Mouse (Mus musculus): ENCODE measurements around the gene Atp1a2. TPM values are rescaled to one million over a fixed set of nuclear protein-coding genes. Genes with fewer than 3 reads are reported as not detected.
"Not testable (repeated sequence)": the region's sequence is repeated elsewhere in the genome, so short reads cannot be mapped to it uniquely, and the experiment has no call there.

The Atp1a2 gene
- total RNA-seq, 2 experiments from 2014 or later = 600 to 610 TPM

- DNase-seq (ENCODE audit: low spot score) = no peak
These were observed 16.2 kb downstream of the Atp1a2 start for GRCm38 (mm10) chr1:172281522-172282254.

DNA sequence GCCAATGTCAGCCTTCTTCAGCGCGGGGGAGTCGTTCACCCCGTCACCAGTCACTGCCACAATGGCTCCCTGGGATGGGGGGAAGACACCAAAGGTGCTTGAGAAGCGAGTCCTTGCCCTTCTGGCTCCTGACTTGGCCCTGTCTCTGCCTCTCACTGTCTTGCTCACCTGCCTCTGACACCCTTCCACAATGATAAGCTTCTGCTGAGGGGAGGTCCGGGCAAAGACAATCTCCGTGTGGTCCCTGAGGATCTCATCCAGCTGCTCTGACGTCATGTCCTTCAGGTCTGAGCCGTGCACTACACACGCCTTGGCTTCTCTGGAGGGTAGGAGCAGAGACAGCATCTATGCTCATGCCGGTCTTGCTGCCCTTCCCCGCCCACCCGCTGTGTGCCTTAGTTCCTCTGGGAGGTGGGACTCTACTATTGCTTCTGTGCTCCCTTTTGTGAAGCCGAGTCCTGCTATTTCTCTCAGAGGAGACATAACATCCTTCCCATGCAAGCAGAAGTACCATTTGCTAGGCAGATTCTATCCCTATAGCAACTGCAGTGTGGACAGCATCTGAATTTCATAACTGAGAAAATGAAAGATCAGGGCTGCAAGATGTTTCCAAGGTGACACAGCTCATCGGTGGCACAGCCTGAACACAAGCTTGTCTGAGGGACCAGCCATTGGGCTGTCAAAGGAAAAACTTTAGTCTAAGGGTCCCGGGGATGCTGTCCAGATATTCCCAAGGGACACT is 17.9 kb downstream of the Atp1a2 start:
- DNase-seq (ENCODE audit: low spot score) = no peak
- intact Hi-C loops (cut with DNase I) = no loop called here

More at GRCm38 (mm10) chr1:172281522-172282254, 16.2 kb downstream of the Atp1a2 start:
- intact Hi-C loops (cut with DNase I) = loop anchor here (2.0 kb wide), 1 partner anchor 27 kb away; no protein-coding TSS in a partner anchor

DNA sequence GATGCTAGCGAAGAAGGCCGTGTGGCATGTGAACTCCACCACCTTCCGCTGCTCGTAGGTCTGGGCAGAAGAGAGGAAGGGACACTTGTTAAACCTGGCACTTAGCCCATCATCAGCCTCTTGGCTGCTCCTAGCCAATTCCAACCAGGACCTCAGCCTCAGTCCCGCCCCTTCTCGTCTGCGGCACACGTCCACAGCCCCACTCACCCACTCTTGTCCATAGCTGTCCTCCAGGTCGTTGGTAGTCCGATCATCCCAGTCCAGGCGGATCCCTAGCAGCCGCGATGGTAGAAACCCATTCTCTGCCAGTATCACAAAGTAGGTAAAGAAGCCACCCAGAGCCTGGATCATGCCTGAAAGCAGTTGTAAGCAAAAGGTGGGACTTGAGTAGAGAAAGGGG is 19.5 kb downstream of the Atp1a2 start:
- intact Hi-C loops (cut with DNase I) = no loop called here
- DNase-seq (ENCODE audit: low spot score) = no peak

- DNase-seq (ENCODE audit: low spot score) = no peak
These were observed 20.7 kb downstream of the Atp1a2 start for GRCm38 (mm10) chr1:172277172-172277571.

GRCm38 (mm10) chr1:172274547-172274946 is 23.3 kb downstream of the Atp1a2 start:
- intact Hi-C loops (cut with DNase I) = no loop called here
- no peak for DNase-seq (ENCODE audit: low spot score)

More at GRCm38 (mm10) chr1:172277172-172277571, 20.7 kb downstream of the Atp1a2 start:
- intact Hi-C loops (cut with DNase I) = no loop called here

- intact Hi-C loops (cut with DNase I) = no loop called here
- DNase-seq (ENCODE audit: low spot score) = no peak
These were observed 23.7 kb downstream of the Atp1a2 start for GRCm38 (mm10) chr1:172274116-172274515.

GRCm38 (mm10) chr1:172273386-172273785 is 24.5 kb downstream of the Atp1a2 start:
- DNase-seq (ENCODE audit: low spot score) = peak; percentile 42
- intact Hi-C loops (cut with DNase I) = no loop called here

DNA sequence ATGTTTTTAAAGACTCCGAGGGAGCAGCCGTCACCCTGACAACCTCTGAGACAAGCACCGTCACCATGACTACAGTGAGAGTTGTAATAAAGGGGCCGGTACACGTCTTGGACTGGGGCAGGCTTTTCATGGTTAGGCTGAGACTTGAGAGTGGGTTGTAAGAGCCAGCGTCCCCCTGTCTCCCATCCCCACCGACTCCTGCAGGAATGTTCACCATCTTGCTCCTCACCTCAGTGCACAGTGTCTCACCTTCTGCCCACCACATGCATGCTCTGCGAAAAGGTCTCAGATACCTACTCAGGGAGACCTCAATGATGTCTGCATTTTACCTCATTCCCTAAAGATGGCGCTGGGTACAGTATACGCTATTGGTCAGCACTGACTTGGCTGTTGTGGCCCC is 26.1 kb downstream of the Atp1a2 start:
- DNase-seq (ENCODE audit: low spot score) = no peak
- intact Hi-C loops (cut with DNase I) = no loop called here

- intact Hi-C loops (cut with DNase I) = no loop called here
- DNase-seq (ENCODE audit: low spot score) = no peak
These were observed 26.7 kb downstream of the Atp1a2 start for GRCm38 (mm10) chr1:172271208-172271607.

DNA sequence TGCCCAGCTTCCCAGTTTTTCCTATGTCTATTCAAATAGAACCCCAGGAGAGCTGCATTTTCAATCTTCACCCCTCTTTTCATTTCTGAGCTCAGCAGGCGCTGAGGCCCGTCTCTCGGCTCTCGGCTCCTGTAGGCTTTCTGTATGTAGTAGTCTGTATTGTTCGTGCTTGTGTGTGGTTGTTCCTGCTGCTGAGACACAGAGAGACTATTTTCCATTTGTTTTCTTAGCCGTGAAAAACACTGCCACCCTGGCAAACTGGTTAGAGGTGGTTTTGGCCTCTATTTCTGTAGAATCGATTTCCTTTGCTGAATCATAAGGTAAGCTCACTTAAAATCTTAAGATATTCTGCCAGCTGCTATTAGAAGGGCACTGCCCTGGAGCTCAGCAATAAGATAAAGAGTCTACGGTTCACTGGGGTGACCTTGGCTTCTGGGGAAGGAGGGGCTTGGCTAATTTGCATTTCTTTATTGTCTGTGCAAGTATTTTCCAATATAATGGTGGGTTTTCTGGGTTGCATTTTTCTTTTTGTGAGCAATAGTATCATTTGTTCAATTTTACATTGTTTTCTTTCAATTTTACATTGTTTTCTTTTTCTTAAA is 36.3 kb downstream of the Atp1a2 start, which contains the start of gene Igsf8:
TSS of gene Igsf8 (plus strand) at position 165 of the 602 bp plus-strand sequence.
- no peak for DNase-seq (ENCODE audit: low spot score)
- intact Hi-C loops (cut with DNase I) = no loop called here

GRCm38 (mm10) chr1:172258314-172258713 is 39.5 kb downstream of the Atp1a2 start, which contains the start of gene Atp1a4:
Gene Atp1a4 (minus strand): TSS chr1:172258414.
- intact Hi-C loops (cut with DNase I) = no loop called here
- no peak for DNase-seq (ENCODE audit: low spot score)

DNA sequence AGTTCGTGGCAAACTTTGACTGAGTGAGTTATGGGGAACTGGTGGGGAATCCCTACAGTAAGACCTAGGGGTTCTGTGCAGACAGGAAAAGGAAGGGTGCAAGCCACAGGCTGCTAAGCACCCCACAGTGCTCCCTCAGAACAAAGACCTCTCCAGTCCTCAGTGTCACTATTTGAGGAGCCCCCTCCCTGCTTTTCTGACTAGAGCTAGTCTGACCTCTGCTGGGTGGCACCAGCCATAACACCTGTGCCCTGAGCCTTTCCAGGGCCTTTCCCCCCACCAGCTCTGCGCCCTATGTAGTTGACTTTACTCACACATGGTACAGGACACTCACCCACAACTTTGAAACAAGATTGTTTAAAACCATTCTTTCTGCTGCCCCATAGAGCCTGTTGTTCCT is 50.2 kb downstream of the Atp1a2 start:
- DNase-seq (ENCODE audit: low spot score) = no peak
- intact Hi-C loops (cut with DNase I) = loop anchor here (5.0 to 10.0 kb wide), 3 partner anchors 100 to 203 kb away; partner anchors contain the start of gene Dcaf8

- intact Hi-C loops (cut with DNase I) = loop anchor here (5.0 to 10.0 kb wide), 3 partner anchors 100 to 202 kb away; partner anchors contain the start of gene Dcaf8
These were observed 50.6 kb downstream of the Atp1a2 start for GRCm38 (mm10) chr1:172247216-172247615.

GRCm38 (mm10) chr1:172244645-172245044 is 53.2 kb downstream of the Atp1a2 start:
- intact Hi-C loops (cut with DNase I) = loop anchor here (2.0 to 10.0 kb wide), 4 partner anchors 82 to 200 kb away; partner anchors contain the start of gene Dcaf8
- DNase-seq (ENCODE audit: low spot score) = not testable (repeated sequence)

More at GRCm38 (mm10) chr1:172247216-172247615, 50.6 kb downstream of the Atp1a2 start:
- no peak for DNase-seq (ENCODE audit: low spot score)

DNA sequence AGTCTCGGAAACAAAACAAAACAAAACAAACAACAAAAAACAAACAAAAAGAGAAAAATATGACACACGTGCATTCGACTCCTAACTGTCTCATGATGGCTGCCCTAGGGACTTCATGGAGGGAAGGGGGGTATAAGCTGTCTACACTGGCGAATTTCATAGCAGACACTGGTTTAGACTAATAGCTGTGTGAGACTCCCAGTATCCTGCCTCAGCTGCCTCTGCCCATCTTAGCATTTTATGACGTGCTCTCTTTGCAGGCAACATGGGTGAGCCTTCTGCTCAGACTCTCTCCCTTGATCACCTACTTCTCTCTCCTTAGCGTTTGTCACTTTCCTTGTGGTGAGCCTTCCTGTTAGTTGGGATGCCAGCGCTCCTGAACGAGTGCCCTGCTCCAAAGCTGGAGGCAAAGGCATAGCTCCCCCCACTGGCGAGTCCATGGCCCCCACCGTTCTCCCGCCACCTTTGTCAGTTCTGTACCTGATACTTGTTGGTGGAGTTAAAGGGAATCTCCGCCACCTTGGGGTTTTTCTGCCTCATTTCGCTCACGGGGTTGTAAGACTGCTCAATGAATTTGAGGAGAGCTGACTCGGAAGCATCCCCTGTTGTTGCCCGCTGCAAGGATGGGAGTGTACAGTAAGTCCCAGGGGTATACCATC is 54.2 kb downstream of the Atp1a2 start:
- intact Hi-C loops (cut with DNase I) = loop anchor here (2.0 to 10.0 kb wide), 4 partner anchors 21 to 199 kb away; no protein-coding TSS in a partner anchor

GRCm38 (mm10) chr1:172242401-172242800 is 55.5 kb downstream of the Atp1a2 start:
- intact Hi-C loops (cut with DNase I) = loop anchor here (2.0 to 10.0 kb wide), 3 partner anchors 20 to 198 kb away; no protein-coding TSS in a partner anchor
- DNase-seq (ENCODE audit: low spot score) = no peak

More for the DNA sequence above, 54.2 kb downstream of the Atp1a2 start:
- no peak for DNase-seq (ENCODE audit: low spot score)

DNA sequence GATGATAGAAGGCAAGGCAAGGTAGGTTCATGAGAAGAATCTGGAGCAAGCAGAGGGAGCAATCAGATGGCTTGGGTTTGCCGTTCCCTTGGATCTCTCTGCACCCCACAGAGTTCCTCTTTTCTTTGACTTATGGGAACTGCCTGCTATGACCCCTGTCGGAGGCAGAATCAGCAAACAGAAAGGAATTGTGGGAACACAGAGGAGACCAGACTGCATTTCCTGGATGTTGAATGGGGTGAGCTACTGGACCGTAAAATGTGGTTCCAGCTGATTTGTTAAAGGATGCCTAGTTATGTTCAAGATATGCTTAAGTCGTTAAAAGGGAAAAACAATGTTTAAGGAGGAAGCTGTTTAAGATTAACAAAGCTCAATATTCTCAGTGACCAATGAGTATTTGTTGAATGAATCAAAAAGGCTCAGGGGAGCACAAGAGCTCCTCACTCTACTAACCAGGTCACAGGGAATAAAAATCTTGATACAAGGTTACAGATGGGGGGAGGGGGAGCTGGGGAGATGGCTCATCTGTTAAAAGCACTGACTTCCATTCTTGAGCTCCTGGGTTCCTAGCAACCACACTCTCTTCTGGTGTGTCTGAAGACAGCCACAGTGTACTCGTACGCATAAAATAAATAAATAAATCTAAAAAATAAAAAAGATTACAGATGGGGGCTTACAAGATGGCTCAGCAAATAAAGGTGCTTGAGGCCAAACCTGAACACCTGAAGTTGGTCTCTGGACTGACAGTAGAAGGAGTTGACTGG is 56.7 kb downstream of the Atp1a2 start:
- no peak for DNase-seq (ENCODE audit: low spot score)
- intact Hi-C loops (cut with DNase I) = loop anchor here (10.0 kb wide), 1 partner anchor 196 kb away; no protein-coding TSS in a partner anchor

GRCm38 (mm10) chr1:172229215-172229614 is 68.6 kb downstream of the Atp1a2 start:
- no peak for DNase-seq (ENCODE audit: low spot score)
- intact Hi-C loops (cut with DNase I) = no loop called here

DNA sequence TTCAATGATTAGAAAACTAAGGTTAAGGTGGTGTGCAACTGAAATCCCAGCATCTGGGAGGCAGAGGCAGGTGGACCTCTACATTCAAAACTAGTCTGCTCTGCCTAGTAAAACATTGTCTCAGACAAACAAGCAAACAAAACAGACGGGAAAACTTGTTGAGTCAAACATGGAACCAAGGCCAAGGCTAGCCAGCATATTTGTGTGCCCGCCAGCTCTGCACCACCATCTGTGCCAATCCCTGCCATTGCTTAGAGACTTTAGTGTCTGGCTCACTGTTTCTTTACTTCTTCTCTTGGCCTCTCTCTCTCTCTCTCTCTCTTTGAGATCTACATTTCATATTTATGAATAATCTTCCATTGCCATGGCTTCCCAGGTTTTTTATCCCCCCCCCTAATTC is 69.7 kb downstream of the Atp1a2 start:
- no peak for DNase-seq (ENCODE audit: low spot score)
- intact Hi-C loops (cut with DNase I) = no loop called here

Measured in heart, postnatal 25 days (tissue).